Comparison of ENCODE assay signal across 28 mouse cellular contexts in the genomic region with DNA sequence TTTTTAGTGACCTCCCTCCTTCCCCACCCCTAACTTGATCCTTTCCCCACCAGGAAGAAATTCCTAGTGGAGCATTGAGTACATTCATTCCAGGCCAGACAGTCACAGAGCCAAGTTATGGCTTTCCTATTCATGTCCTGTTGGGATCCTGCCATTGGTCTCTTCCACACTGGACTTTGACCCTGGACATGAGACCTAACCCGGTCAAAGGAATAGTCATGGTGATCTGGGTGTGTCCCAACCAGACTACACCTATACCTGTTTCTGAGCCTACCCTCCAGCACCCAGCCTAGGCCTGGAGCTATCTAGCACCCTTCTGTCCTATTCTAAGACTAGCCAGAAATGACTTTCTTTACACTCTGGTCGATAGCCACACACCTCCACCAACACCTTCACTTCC. TPM values are rescaled to one million over a fixed set of nuclear protein-coding genes. Genes with fewer than 3 reads are reported as not detected.
DNase-seq lines count a peak whose midpoint lies in the region; ATAC-seq lines count a peak whose summit lies in the region.
"Had no signal": no experiment of that assay in that cellular context is flagged by ENCODE, and none has a peak within 500 bp of the region (broad histone marks: within the 10 kb centered on the region; RNA-seq: fewer than 3 reads in every experiment).

No protein-coding gene starts in this region.

- no peak overlapping the region for H3K4me2 ChIP-seq in kidney, embryonic 16.5 days (replicated peaks; ENCODE audit: low read depth, low read length)
- H3K4me2 ChIP-seq in intestine, embryonic 16.5 days (ENCODE audit: low read depth, low read length): no peak overlapping the region
- no peak overlapping the region for H3K4me2 ChIP-seq in stomach, embryonic 16.5 days (ENCODE audit: low read depth, low read length)
- H3K4me2 ChIP-seq: forebrain, embryonic 12.5 days; heart, embryonic 12.5 days; hindbrain, embryonic 14.5 days; liver, embryonic 15.5 days; lung, embryonic 15.5 days; midbrain, embryonic 13.5 days; neural tube, embryonic 13.5 days had no signal

- ATAC-seq in kidney, embryonic 16.5 days (ENCODE audit: low FRiP score, low TSS enrichment): no peak
- peak; percentile 90 for ATAC-seq in intestine, embryonic 16.5 days
- ATAC-seq in stomach, embryonic 16.5 days (ENCODE audit: insufficient read depth, low FRiP score): peak; percentile 68
- no peak for ATAC-seq in megakaryocyte progenitor cell, adult 5-6 weeks (replicated peaks; ENCODE audit: poor library complexity)
- ATAC-seq: activated CD4-positive, CD25-positive, alpha-beta regulatory T cell, adult 4 months; midbrain, embryonic 13.5 days had no signal

- H3K27me3 ChIP-seq in kidney, embryonic 16.5 days (ENCODE audit: insufficient read depth, low read length): no peaks in the 10 kb centered on the region
- H3K27me3 ChIP-seq in intestine, embryonic 16.5 days (replicated peaks; ENCODE audit: control insufficient read depth, insufficient read depth, low read length): no peaks in the 10 kb centered on the region
- H3K27me3 ChIP-seq in stomach, embryonic 16.5 days (ENCODE audit: control insufficient read depth, insufficient read depth, low read length): no peaks in the 10 kb centered on the region
- H3K27me3 ChIP-seq: CH12.LX; forebrain, embryonic 12.5 days; heart, embryonic 12.5 days; liver, embryonic 15.5 days; lung, embryonic 15.5 days; midbrain, embryonic 13.5 days; neural tube, embryonic 13.5 days had no signal

- DNase-seq in kidney, adult 11 months: peak; percentile 50
- DNase-seq in kidney, postnatal 25 days: peak; percentile 14 to 45
- DNase-seq in kidney, adult 18-20 months: no peak
- DNase-seq in lung, postnatal 36 days: no peak
- DNase-seq: adrenal gland, adult 8-10 months; cerebellum, adult 2 months; cerebellum, postnatal 14 days; forebrain, postnatal 0 days; heart, adult 2 months; left cerebral cortex, postnatal 4 days; lung, postnatal 4 days; thymus, adult 2 months; thymus, postnatal 36 days had no signal

- WGBS in kidney, embryonic 16.5 days: 71% methylated on average over 2 of the region's 2 CpGs
- WGBS in intestine, embryonic 16.5 days: 75% methylated on average over 2 of the region's 2 CpGs
- 85% methylated on average over 2 of the region's 2 CpGs for WGBS in stomach, embryonic 16.5 days

- no peaks in the 10 kb centered on the region for H3K9me3 ChIP-seq in kidney, embryonic 16.5 days (ENCODE audit: low read length)
- H3K9me3 ChIP-seq in intestine, embryonic 16.5 days (ENCODE audit: control insufficient read depth, low read length): no peaks in the 10 kb centered on the region
- no peaks in the 10 kb centered on the region for H3K9me3 ChIP-seq in stomach, embryonic 16.5 days (replicated peaks; ENCODE audit: control insufficient read depth, low read length)
- H3K9me3 ChIP-seq: forebrain, embryonic 12.5 days; heart, embryonic 12.5 days; liver, embryonic 15.5 days; lung, embryonic 15.5 days; midbrain, embryonic 13.5 days; neural tube, embryonic 13.5 days had no signal

- no peak overlapping the region for H3K27ac ChIP-seq in kidney, embryonic 16.5 days (ENCODE audit: low read length)
- H3K27ac ChIP-seq in intestine, embryonic 16.5 days (ENCODE audit: low read length): no peak overlapping the region
- no peak overlapping the region for H3K27ac ChIP-seq in stomach, embryonic 16.5 days (ENCODE audit: low read length)
- H3K27ac ChIP-seq: forebrain, embryonic 12.5 days; heart, adult 2 months; hindbrain, embryonic 14.5 days; liver, embryonic 15.5 days; lung, embryonic 15.5 days; midbrain, embryonic 13.5 days; neural tube, embryonic 13.5 days had no signal

- H3K36me3 ChIP-seq in kidney, embryonic 16.5 days (ENCODE audit: insufficient read depth, low read length): no peaks in the 10 kb centered on the region
- no peaks in the 10 kb centered on the region for H3K36me3 ChIP-seq in intestine, embryonic 16.5 days (ENCODE audit: control insufficient read depth, insufficient read depth, low read length)
- no peaks in the 10 kb centered on the region for H3K36me3 ChIP-seq in stomach, embryonic 16.5 days (ENCODE audit: control insufficient read depth, insufficient read depth, low read length)
- H3K36me3 ChIP-seq: forebrain, embryonic 12.5 days; heart, embryonic 12.5 days; liver, embryonic 15.5 days; lung, embryonic 15.5 days; midbrain, embryonic 13.5 days; neural tube, embryonic 13.5 days had no signal

- H3K4me1 ChIP-seq in kidney, embryonic 16.5 days (ENCODE audit: insufficient read depth, low read length): no peaks in the 10 kb centered on the region
- 0 out of 2 replicates have a peak, but pooled peaks cover 7% of the 10 kb centered on the region for H3K4me1 ChIP-seq in intestine, embryonic 16.5 days (ENCODE audit: control insufficient read depth, insufficient read depth, low read length)
- H3K4me1 ChIP-seq in stomach, embryonic 16.5 days (ENCODE audit: control insufficient read depth, insufficient read depth, low read length): no peaks in the 10 kb centered on the region
- H3K4me1 ChIP-seq: forebrain, embryonic 12.5 days; heart, embryonic 12.5 days; liver, embryonic 15.5 days; lung, embryonic 15.5 days; midbrain, embryonic 13.5 days; neural tube, embryonic 13.5 days had no signal

- H3K4me3 ChIP-seq in kidney, embryonic 16.5 days (ENCODE audit: low read length): no peak overlapping the region
- H3K4me3 ChIP-seq in intestine, embryonic 16.5 days (ENCODE audit: low read length): no peak overlapping the region
- H3K4me3 ChIP-seq in stomach, embryonic 16.5 days (replicated peaks; ENCODE audit: low read length): no peak overlapping the region
- H3K4me3 ChIP-seq: erythroblast, embryonic 14.5 days; forebrain, embryonic 12.5 days; heart, adult 2 months; heart, embryonic 12.5 days; liver, embryonic 15.5 days; lung, embryonic 15.5 days; midbrain, embryonic 13.5 days; neural tube, embryonic 13.5 days had no signal

- H3K9ac ChIP-seq in kidney, embryonic 16.5 days (replicated peaks; ENCODE audit: low read length): no peak overlapping the region
- no peak overlapping the region for H3K9ac ChIP-seq in intestine, embryonic 16.5 days (ENCODE audit: low read depth, low read length)
- no peak overlapping the region for H3K9ac ChIP-seq in stomach, embryonic 16.5 days (ENCODE audit: low read length)
- H3K9ac ChIP-seq: forebrain, embryonic 12.5 days; forebrain, postnatal 0 days; heart, embryonic 12.5 days; hindbrain, embryonic 14.5 days; liver, embryonic 15.5 days; lung, embryonic 15.5 days; midbrain, embryonic 13.5 days; neural tube, embryonic 13.5 days had no signal

RNA-seq across cellular contexts. Expression of a gene that starts 11.3 kb away (rescaled TPM):
- 96.0 and 97.8 TPM in 2 replicates for polyA plus RNA-seq in kidney, embryonic 16.5 days (2015; fragmentation: Nextera tagmentation; extraction: Ambion mirVana)
- 37.6 and 39.9 TPM in 2 replicates for polyA plus RNA-seq in intestine, embryonic 16.5 days (2015; fragmentation: Nextera tagmentation; extraction: Ambion mirVana)
- polyA plus RNA-seq in stomach, embryonic 16.5 days (2015; fragmentation: Nextera tagmentation; extraction: Ambion mirVana): 61.3 and 79.0 TPM in 2 replicates
- 59.7 and 64.9 TPM in 2 replicates for total RNA-seq in megakaryocyte progenitor cell, adult 5-6 weeks (2015)
- total RNA-seq in megakaryocyte progenitor cell, adult 5-6 weeks (2017): 42.3 and 54.7 TPM in 2 replicates
- polyA plus RNA-seq: C2C12; erythroblast, embryonic 14.5 days had no signal

Comparison
In these comparisons a context has a peak if more than half of its experiments do, and no peak if none do; other contexts are left out.
1. DNase-seq: peak in kidney, adult 11 months (single experiment) and kidney, postnatal 25 days (2 of 2); none in kidney, adult 18-20 months (single experiment) and lung, postnatal 36 days (single experiment).
2. ATAC-seq: peak in intestine, embryonic 16.5 days (single experiment) and stomach, embryonic 16.5 days (single experiment); none in kidney, embryonic 16.5 days (single experiment) and megakaryocyte progenitor cell, adult 5-6 weeks (single experiment).